Mouse (Mus musculus) forebrain, embryonic 14.5 days (tissue): Measurements from ENCODE around the gene Hrasls5. TPM values are rescaled to one million over a fixed set of nuclear protein-coding genes. Genes with fewer than 3 reads are reported as not detected.

ENCODE experiments used
- ATAC-seq: fragments of 200-750 bp; cut with Nextera tagmentation; 2 replicates; pipeline ENCODE4 v1.8.0; 2017; ENCODE audit warnings: mild to moderate bottlenecking, moderate library complexity
- DNase-seq: peaks from one replicate; pipeline ENCODE4 v3.0.0-alpha.2; 2015; ENCODE audit warnings: low spot score
- H3K27ac ChIP-seq: fragments of 300-500 bp; sonication (generic); 2 replicates; pipeline ENCODE4 v1.5.1; 2014; ENCODE audit warnings: low read depth, mild to moderate bottlenecking, control low read depth, low read length, moderate library complexity
- H3K27me3 ChIP-seq: fragments of 300-500 bp; sonication (generic); replicated peaks from 2 replicates; pipeline ENCODE4 v1.6.1; 2014; ENCODE audit warnings: low read length, control low read depth, mixed read lengths; ENCODE audit not compliant: control insufficient read depth, insufficient read depth
- H3K36me3 ChIP-seq: fragments of 300-500 bp; sonication (generic); 2 replicates; pipeline ENCODE4 v1.6.1; 2014; ENCODE audit warnings: low read length, control low read depth; ENCODE audit not compliant: control insufficient read depth, insufficient read depth
- H3K4me1 ChIP-seq: fragments of 300-500 bp; sonication (generic); 2 replicates; pipeline ENCODE4 v1.6.1; 2014; ENCODE audit warnings: antibody characterized with exemption, low read length, control low read depth; ENCODE audit not compliant: control insufficient read depth, insufficient read depth
- H3K4me2 ChIP-seq: fragments of 300-500 bp; sonication (generic); 2 replicates; pipeline ENCODE4 v1.6.1; 2014; ENCODE audit warnings: mild to moderate bottlenecking, control low read depth, low read length
- H3K4me3 ChIP-seq: fragments of 300-500 bp; sonication (generic); 2 replicates; pipeline ENCODE4 v1.5.1; 2014; ENCODE audit warnings: low read depth, low read length, control low read depth
- H3K9ac ChIP-seq: fragments of 300-500 bp; sonication (generic); 2 replicates; pipeline ENCODE4 v1.6.1; 2014; ENCODE audit warnings: mild to moderate bottlenecking, low read length, control low read depth, moderate library complexity
- H3K9me3 ChIP-seq: fragments of 300-500 bp; sonication (generic); replicated peaks from 2 replicates; pipeline ENCODE4 v1.6.1; 2016; ENCODE audit warnings: low read length, control low read depth, mixed read lengths; ENCODE audit not compliant: control insufficient read depth
- WGBS: fragments of 180-500 bp; shearing (Covaris S2); extraction: QIAGEN DNeasy Blood & Tissue Kit; methylation state at CpG from one replicate; pipeline ENCODE4 v1.1.7; 2014; 5-methylcytosine and 5-hydroxymethylcytosine counted together
- polyA plus RNA-seq: library from polyadenylated mRNA; unstranded; fragments of >200 nt; fragmentation: Nextera tagmentation; extraction: Ambion mirVana; gene quantifications from 2 replicates; pipeline ENCODE4 v1.2.1, GENCODE M21; 2014

Gene Hrasls5
- polyA plus RNA-seq, 1 experiment from 2014 or later = not detected

DNA sequence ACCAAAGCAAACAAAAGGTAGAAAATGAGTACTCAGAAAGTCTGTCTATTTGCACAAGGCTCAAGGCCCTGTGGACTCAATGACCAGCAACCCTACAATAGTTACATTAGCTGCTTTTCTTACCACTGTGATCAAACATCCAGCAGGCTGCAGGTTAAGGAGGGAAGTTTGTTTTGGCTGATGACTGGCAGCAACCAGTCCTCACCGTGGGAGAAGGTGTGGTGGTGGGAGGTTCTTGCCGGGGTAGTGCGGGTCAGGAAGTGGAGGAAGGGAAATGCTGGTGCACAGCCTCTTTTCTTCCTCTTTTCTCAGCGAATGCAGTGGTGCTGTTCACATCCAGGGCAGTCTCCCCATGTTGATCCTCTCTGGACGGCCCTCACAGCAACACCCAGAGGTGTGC is 31.3 kb upstream of the Hrasls5 start:
- H3K9me3 ChIP-seq = no peaks in the 10 kb centered on the region
- DNase-seq = no peak

DNA sequence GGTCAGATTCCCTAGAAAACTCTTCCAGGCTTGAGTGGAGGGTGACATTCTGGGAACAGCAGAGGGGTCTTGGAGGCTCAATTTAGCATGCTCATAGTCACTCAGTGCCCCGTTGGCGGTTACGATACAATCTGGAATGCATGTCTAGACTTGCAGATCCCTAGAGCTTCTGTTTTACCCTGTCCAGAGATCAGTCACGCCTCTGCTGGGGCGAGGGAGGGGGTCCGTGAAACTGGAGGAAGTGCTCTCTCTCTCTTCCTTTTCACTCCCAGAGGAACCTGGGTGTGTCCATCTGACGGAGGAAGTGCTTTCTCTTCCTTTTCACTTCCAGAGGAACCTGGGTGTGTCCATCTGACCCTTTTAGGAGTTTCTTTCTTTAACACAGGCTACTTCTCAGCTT is 29.2 kb upstream of the Hrasls5 start:
- no peak overlapping the region for H3K4me3 ChIP-seq
- H3K9me3 ChIP-seq = no peaks in the 10 kb centered on the region
- H3K27ac ChIP-seq = no peak overlapping the region
- H3K4me2 ChIP-seq = no peak overlapping the region
- no peaks in the 10 kb centered on the region for H3K36me3 ChIP-seq
- H3K27me3 ChIP-seq = no peaks in the 10 kb centered on the region
- DNase-seq = no peak
- WGBS = 79% methylated on average over 7 of the region's 7 CpGs
- H3K4me1 ChIP-seq = no peaks in the 10 kb centered on the region
- no peak overlapping the region for H3K9ac ChIP-seq
- ATAC-seq = no peak

More for the DNA sequence above, 31.3 kb upstream of the Hrasls5 start:
- H3K27ac ChIP-seq = no peak overlapping the region
- WGBS = 86% methylated on average over 5 of the region's 5 CpGs
- no peak overlapping the region for H3K9ac ChIP-seq
- ATAC-seq = no peak
- no peaks in the 10 kb centered on the region for H3K36me3 ChIP-seq
- no peaks in the 10 kb centered on the region for H3K4me1 ChIP-seq
- no peaks in the 10 kb centered on the region for H3K27me3 ChIP-seq
- no peak overlapping the region for H3K4me2 ChIP-seq
- H3K4me3 ChIP-seq = no peak overlapping the region

DNA sequence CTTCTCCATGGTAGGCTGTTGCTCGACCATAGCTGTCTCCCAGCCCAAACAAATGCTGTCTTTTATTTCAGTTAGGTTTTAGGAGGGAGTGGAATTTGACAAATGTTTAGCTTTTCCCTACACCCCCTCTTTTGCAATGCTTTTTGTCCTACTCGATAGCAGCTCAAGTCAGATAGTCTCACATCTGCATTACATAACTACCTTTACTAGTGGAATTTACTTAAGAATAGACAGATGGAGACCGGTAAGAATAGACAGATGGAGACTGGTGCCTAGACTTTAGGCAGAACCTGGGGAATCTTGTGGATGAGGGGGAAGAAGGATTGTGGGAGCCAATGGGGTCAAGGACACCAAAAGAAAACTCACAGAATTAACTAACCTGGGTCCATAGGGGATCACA is 28.7 kb upstream of the Hrasls5 start:
- Histone ChIP-seq H3K9me3 (no peaks in the 10 kb centered on the region), H3K36me3 (no peaks in the 10 kb centered on the region), H3K27me3 (no peaks in the 10 kb centered on the region), H3K27ac (no peak overlapping the region), H3K4me2 (no peak overlapping the region), H3K4me3 (no peak overlapping the region), H3K4me1 (no peaks in the 10 kb centered on the region), H3K9ac (no peak overlapping the region)
- ATAC-seq (no peak), DNase-seq (no peak)
- 78% methylated on average over 3 of the region's 3 CpGs for WGBS

DNA sequence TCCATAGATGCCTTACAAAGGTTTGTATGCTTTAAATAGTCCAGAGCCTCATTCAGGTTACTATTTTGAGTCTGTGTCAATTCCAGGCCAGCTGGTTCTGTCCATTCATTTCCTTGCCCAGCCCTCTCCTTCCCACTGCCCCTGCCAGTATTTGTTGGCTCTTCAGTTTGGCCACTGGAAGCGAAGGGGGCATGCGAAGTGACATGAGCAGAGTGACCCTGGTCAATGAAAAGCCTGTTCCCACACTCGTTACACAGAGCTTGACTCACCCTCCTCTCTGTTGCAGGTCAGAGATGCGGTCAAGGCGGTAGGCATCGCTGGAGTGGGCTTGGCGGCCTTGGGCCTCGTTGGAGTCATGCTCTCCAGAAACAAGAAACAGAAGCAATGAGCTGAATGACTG is 27.1 kb upstream of the Hrasls5 start:
- H3K9me3 ChIP-seq = no peaks in the 10 kb centered on the region
- no peak overlapping the region for H3K4me3 ChIP-seq
- DNase-seq = no peak
- no peak for ATAC-seq
- no peak overlapping the region for H3K27ac ChIP-seq
- no peak overlapping the region for H3K4me2 ChIP-seq
- H3K4me1 ChIP-seq = no peaks in the 10 kb centered on the region
- no peaks in the 10 kb centered on the region for H3K36me3 ChIP-seq
- WGBS = 86% methylated on average over 8 of the region's 8 CpGs
- no peaks in the 10 kb centered on the region for H3K27me3 ChIP-seq
- H3K9ac ChIP-seq = no peak overlapping the region

DNA sequence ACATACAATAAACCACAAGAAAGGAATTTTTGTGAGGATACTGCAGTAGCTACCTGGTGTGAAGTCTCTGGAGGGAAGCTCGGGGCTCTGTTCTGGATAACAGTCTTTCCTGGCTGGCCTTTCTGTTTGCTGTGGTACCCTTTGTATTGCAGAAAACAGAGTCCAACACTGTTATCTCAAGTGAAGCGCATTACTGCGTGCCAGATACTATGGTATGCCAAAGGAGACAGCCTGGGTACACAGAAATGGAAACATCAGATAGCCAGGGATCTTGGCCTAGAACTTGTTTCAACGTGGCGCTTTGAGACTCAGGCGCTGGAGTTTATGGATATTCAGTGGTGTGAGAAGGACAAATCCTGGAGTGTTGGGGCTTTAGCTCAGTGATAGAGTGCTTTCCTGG is 26.6 kb upstream of the Hrasls5 start:
- 92% methylated on average over 6 of the region's 6 CpGs for WGBS
- no peak for DNase-seq
- no peak for ATAC-seq

DNA sequence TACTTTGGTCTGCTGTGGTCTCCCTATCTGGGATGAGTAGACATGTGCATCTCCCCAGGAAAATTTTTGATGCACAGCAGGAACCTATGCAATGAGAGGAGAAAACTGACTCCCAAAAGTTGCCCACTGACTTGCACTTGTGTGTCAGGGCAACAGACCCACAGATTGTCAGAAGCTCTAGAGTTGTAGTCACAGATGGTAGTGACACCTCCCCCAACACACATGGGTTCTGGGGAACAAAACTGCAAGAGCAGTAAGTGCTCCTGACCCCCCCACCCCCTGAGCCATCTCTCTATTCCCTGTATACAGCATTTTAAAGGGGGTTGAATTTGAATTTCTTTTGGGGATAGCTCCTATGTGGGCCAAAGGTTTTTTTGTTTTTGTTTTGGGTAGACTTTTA is 21.5 kb upstream of the Hrasls5 start:
- H3K9me3 ChIP-seq = no peaks in the 10 kb centered on the region
- H3K27me3 ChIP-seq = no peaks in the 10 kb centered on the region
- H3K36me3 ChIP-seq = no peaks in the 10 kb centered on the region
- no peak overlapping the region for H3K9ac ChIP-seq
- no peak overlapping the region for H3K27ac ChIP-seq
- H3K4me3 ChIP-seq = no peak overlapping the region
- ATAC-seq = no peak
- H3K4me2 ChIP-seq = no peak overlapping the region
- DNase-seq = no peak
- H3K4me1 ChIP-seq = no peaks in the 10 kb centered on the region

More for the DNA sequence above, 26.6 kb upstream of the Hrasls5 start:
- no peaks in the 10 kb centered on the region for H3K27me3 ChIP-seq
- no peaks in the 10 kb centered on the region for H3K4me1 ChIP-seq
- no peaks in the 10 kb centered on the region for H3K9me3 ChIP-seq
- H3K27ac ChIP-seq = no peak overlapping the region
- H3K4me3 ChIP-seq = no peak overlapping the region
- H3K36me3 ChIP-seq = no peaks in the 10 kb centered on the region
- H3K9ac ChIP-seq = no peak overlapping the region
- no peak overlapping the region for H3K4me2 ChIP-seq

DNA sequence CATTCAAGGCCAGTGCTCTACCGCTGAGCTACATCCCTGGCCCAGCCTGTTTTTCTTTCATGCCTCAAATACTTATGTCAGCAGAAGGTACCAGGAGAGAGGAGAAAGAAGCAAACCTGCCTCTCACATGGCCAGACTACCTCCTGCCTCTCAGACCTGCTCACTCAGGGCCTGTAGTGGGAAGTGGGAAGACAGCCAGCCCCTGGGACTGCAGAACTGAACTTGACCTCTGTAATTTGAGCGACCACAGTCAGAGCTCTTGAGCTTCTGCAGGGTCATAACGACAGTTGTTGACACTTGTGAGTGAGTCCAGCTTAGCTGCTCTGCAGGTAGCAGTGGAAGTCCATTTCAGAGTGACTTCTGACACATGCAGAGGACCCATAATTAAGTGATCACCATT is 20.3 kb upstream of the Hrasls5 start:
- H3K36me3 ChIP-seq = no peaks in the 10 kb centered on the region
- H3K9me3 ChIP-seq = no peaks in the 10 kb centered on the region
- DNase-seq (no peak), ATAC-seq (no peak)
- H3K4me1 ChIP-seq = no peaks in the 10 kb centered on the region
- H3K4me2 ChIP-seq = no peak overlapping the region
- no peak overlapping the region for H3K27ac ChIP-seq
- no peak overlapping the region for H3K4me3 ChIP-seq
- no peak overlapping the region for H3K9ac ChIP-seq
- WGBS = 73% methylated on average over 3 of the region's 3 CpGs
- H3K27me3 ChIP-seq = no peaks in the 10 kb centered on the region

DNA sequence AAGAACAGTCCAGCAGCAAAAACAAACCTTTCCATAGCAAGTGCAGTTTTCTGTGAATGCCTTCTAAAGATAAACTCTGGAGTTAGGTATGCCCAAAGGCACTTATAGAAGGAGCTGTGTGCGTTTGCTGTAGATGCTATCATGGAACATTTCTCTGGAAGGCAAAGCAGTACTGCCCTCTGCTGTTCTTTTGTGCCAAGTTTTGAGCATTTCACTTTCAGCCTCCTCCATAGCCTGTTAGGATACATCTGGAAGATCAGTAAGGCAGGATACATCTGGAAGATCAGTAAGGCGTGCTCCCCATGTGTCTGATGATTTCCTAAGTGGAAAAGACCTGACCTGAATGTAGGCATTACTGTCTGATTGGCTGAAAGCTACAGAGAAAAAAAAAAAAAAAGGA is 16.8 kb upstream of the Hrasls5 start:
- Histone ChIP-seq H3K36me3 (no peaks in the 10 kb centered on the region), H3K4me1 (no peaks in the 10 kb centered on the region), H3K4me2 (no peak overlapping the region), H3K27ac (no peak overlapping the region), H3K27me3 (no peaks in the 10 kb centered on the region), H3K9ac (no peak overlapping the region), H3K4me3 (no peak overlapping the region), H3K9me3 (no peaks in the 10 kb centered on the region)
- DNase-seq (peak; percentile 64), ATAC-seq (no peak)
- WGBS = 28% methylated on average over 2 of the region's 2 CpGs

DNA sequence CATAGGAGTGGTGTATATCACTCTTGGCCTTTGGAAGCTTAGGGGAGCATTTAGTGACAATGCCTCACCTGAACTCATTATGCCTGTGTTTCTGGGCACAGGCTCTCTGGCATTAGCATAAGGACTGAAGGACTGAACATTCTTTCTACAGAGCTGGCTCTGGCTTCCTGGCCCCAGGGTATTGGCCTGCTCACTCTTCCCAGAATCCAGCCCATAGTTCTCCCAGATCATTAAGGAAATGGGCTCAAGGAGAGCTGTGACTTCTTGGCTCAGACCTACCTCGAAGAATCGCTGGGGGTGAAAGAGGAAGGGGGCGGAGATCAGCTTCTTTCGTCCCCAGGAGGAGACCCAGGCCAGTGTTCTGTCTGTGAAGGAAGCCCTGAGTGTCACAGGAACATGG is 13.9 kb upstream of the Hrasls5 start:
- ATAC-seq (no peak), DNase-seq (no peak)
- Histone ChIP-seq H3K36me3 (no peaks in the 10 kb centered on the region), H3K9me3 (no peaks in the 10 kb centered on the region), H3K27ac (no peak overlapping the region), H3K9ac (no peak overlapping the region), H3K27me3 (no peaks in the 10 kb centered on the region), H3K4me2 (no peak overlapping the region), H3K4me3 (no peak overlapping the region), H3K4me1 (no peaks in the 10 kb centered on the region)
- WGBS = 75% methylated on average over 4 of the region's 4 CpGs

DNA sequence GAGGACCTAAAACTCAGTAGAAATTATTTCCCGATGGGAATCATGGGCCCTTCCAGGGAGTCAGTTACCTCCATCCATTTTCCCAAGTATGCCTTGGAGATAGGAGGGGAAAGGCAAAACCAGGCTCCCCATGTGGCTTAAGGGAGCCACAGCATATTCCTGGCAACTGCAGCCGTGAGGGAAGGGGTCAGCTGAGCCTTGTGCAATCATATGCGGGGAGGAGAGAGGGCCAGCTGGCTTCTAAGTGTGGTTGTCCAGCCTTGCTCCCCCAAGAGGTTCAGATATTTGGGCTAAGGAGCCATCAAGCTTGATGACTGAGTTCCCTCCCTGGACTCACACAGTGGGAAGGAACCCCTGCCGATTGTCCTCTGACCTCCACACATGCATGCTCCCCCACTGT is 10.8 kb upstream of the Hrasls5 start:
- H3K27ac ChIP-seq = no peak overlapping the region
- H3K4me2 ChIP-seq = no peak overlapping the region
- H3K27me3 ChIP-seq = no peaks in the 10 kb centered on the region
- DNase-seq (no peak), ATAC-seq (no peak)
- 92% methylated on average over 4 of the region's 4 CpGs for WGBS
- no peaks in the 10 kb centered on the region for H3K36me3 ChIP-seq
- H3K4me3 ChIP-seq = no peak overlapping the region
- no peaks in the 10 kb centered on the region for H3K9me3 ChIP-seq
- no peak overlapping the region for H3K9ac ChIP-seq
- peaks cover 8% of the 10 kb centered on the region for H3K4me1 ChIP-seq
